Mouse (Mus musculus) gastrocnemius, postnatal 36 days (tissue): ENCODE measurements around the gene BC049352. TPM values are rescaled to one million over a fixed set of nuclear protein-coding genes. Genes with fewer than 3 reads are reported as not detected.
A peak's percentile ranks its signal among the peaks of the same experiment; 100 is the strongest.

Experiments
- DNase-seq, 2 experiments: peaks; one replicate each; pipeline ENCODE4 v3.0.0; 2022
- intact Hi-C: fragments of 180-260 bp; cut with DNase I; formaldehyde crosslinking; loops from one replicate; pipeline ENCODE4 v1.15.1; 2025
- total RNA-seq, 2 experiments: library from RNA; stranded (reverse); gene quantifications; 2 replicates each; pipeline ENCODE4 v1.2.3; 2021

BC049352 gene
- total RNA-seq, 2 experiments from 2014 or later: 0.92 to 1.7 TPM

- no peak for DNase-seq
- intact Hi-C loops: no loop called here
These were observed 7.1 kb downstream of the BC049352 start for GRCm38 (mm10) chr9:45188570-45189563.

GRCm38 (mm10) chr9:45189661-45190174 is 7.9 kb downstream of the BC049352 start:
- intact Hi-C loops: no loop called here
- no peak for DNase-seq

GRCm38 (mm10) chr9:45195468-45195867 is 13.7 kb downstream of the BC049352 start:
- intact Hi-C loops: no loop called here
- DNase-seq: no peak

- intact Hi-C loops: no loop called here
- DNase-seq: no peak
These were observed 14.5 kb downstream of the BC049352 start for GRCm38 (mm10) chr9:45196125-45196830.

- intact Hi-C loops: no loop called here
These were observed 15.7 kb downstream of the BC049352 start for GRCm38 (mm10) chr9:45197549-45197948.

GRCm38 (mm10) chr9:45201319-45201947 is 19.6 kb downstream of the BC049352 start:
- peak; percentile 20 to 28 for DNase-seq

More at GRCm38 (mm10) chr9:45197549-45197948, 15.7 kb downstream of the BC049352 start:
- no peak for DNase-seq

GRCm38 (mm10) chr9:45202021-45202798 is 20.4 kb downstream of the BC049352 start:
- intact Hi-C loops: no loop called here
- DNase-seq: no peak

More at GRCm38 (mm10) chr9:45201319-45201947, 19.6 kb downstream of the BC049352 start:
- intact Hi-C loops: no loop called here

- DNase-seq: no peak
- intact Hi-C loops: no loop called here
These were observed 22.1 kb downstream of the BC049352 start, which contains the start of gene Tmprss4 for GRCm38 (mm10) chr9:45203797-45204410. TSS of gene Tmprss4 (minus strand) at chr9:45204092.

- DNase-seq: no peak
- intact Hi-C loops: no loop called here
These were observed 23.3 kb downstream of the BC049352 start for GRCm38 (mm10) chr9:45205143-45205542.

GRCm38 (mm10) chr9:45206121-45206520 is 24.3 kb downstream of the BC049352 start:
- intact Hi-C loops: no loop called here
- DNase-seq: no peak

- intact Hi-C loops: no loop called here
- no peak for DNase-seq
These were observed 25.4 kb downstream of the BC049352 start for GRCm38 (mm10) chr9:45207015-45207743.

GRCm38 (mm10) chr9:45212001-45212400 is 30.2 kb downstream of the BC049352 start:
- no peak for DNase-seq
- intact Hi-C loops: no loop called here

GRCm38 (mm10) chr9:45215526-45216179 is 33.8 kb downstream of the BC049352 start:
- intact Hi-C loops: no loop called here
- DNase-seq: no peak

- no peak for DNase-seq
- intact Hi-C loops: loop anchor here (5.0 kb wide), 2 partner anchors 168 to 188 kb away; no protein-coding TSS in a partner anchor
These were observed 37.8 kb downstream of the BC049352 start for GRCm38 (mm10) chr9:45219644-45220043.

GRCm38 (mm10) chr9:45221567-45221966 is 39.8 kb downstream of the BC049352 start:
- intact Hi-C loops: loop anchor here (5.0 kb wide), 2 partner anchors 166 to 186 kb away; no protein-coding TSS in a partner anchor
- peak; percentile 77 to 85 for DNase-seq

GRCm38 (mm10) chr9:45229359-45229758 is 47.6 kb downstream of the BC049352 start:
- intact Hi-C loops: no loop called here
- no peak for DNase-seq

GRCm38 (mm10) chr9:45235668-45236227 is 53.9 kb downstream of the BC049352 start:
- DNase-seq: no peak
- intact Hi-C loops: no loop called here

- no peak for DNase-seq
- intact Hi-C loops: no loop called here
These were observed 54.9 kb downstream of the BC049352 start for GRCm38 (mm10) chr9:45236744-45237143.
